Mouse (Mus musculus): ENCODE data around the gene B3gnt6.

The B3gnt6 gene

GRCm38 (mm10) chr7:98177071-98177485 is 22.2 kb downstream of the B3gnt6 start:
- DNase-seq (ENCODE audit: low read depth) = no peak

DNA sequence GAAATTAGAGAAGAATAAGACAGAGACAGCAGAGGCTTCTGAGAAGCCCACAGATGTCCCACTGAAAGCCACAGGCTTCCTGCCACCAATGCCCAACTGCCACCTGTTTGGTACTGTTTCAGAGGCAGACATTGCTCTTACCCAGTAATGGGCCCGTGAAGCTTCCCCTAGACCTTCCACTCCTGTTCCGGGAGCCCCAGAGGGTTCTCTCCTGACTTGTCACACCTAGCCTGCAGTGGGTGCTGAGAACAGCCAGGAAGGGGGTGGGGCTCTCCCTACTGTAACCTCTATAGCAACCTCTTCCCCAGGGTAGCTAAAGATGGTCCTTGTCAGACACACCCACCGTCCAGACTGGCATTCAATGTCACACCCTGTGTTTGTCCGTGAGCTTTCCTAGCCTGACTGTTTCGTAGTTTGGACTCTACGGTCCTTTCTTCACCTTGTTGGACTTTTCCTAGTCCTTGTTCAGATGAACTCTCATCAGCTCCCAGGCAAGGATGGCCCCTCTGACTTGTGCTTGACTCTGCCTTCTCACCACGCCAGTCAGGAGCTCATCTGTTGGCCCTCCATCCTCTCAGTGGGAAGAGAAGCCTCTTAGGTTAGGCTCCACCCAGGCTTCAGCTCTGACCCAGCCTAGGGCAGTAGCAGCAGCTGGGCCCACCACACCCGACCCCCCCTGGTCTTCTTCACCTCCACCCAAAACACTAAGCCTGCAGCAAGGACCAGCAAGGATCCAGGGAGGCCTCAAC is 22.8 kb downstream of the B3gnt6 start:
- no peak for DNase-seq (ENCODE audit: low read depth)

DNA sequence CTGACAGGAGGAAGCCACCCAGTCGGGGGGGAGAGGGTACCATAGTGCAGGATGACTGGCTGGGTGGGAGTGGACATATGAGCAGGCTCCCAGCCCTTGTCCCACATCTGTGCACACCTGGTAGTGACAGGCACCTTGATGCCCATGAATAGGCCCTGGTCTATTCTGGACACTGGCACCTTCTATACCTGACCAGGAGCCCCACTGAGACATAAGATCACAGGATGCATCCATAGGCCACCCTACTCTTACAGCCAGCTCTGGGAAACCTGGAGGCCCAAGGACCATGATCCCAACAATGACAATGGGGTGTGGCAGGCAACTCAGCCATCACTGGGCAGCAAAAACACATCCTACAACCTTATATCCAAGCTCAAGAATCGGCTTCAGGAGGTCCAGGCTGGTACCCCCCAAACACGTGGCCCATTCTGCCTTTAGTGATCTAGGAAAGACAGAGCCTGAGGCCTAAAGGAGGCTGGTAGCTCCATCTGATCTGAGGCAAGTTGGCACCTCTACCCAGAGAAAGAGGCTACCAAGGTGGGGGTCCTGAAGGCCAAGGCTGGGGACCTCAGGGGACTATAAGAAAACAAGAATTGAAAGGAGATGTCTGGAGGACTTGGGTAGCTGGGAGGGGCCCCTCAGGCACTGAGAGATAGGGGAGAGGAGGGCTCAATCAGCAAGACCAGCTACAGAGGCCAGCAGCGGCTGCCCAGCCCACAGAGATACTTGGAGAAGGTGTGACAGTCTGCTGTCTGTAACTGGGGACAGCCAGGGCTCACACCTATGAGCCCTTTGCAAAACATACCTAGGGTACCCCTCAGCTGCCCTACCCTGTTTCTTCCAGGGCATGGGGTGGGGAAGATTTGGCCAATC is 24.2 kb downstream of the B3gnt6 start:
- no peak for DNase-seq (ENCODE audit: low read depth)

GRCm38 (mm10) chr7:98173408-98173807 is 25.9 kb downstream of the B3gnt6 start:
- no peak for DNase-seq (ENCODE audit: low read depth)

DNA sequence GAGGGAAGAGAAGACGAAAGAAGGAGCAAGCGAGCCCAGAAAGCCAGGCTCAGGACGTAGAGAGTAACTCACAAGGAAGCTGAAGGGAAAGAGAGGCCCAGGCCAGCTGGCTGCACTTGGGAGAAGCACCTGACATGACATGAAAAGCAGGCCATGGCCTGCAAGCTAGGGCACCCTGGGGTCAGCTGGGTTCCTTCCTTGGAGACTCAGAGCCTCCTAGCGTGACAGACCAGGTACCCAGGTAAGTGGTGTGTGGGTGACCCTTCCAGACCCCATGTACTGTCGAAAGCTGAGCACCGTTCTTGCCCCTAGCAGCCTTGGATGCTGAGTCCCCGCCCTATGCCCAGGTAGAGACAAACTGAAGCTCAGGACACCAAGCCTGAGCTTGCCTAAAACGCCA is 26.6 kb downstream of the B3gnt6 start:
- no peak for DNase-seq (ENCODE audit: low read depth)

DNA sequence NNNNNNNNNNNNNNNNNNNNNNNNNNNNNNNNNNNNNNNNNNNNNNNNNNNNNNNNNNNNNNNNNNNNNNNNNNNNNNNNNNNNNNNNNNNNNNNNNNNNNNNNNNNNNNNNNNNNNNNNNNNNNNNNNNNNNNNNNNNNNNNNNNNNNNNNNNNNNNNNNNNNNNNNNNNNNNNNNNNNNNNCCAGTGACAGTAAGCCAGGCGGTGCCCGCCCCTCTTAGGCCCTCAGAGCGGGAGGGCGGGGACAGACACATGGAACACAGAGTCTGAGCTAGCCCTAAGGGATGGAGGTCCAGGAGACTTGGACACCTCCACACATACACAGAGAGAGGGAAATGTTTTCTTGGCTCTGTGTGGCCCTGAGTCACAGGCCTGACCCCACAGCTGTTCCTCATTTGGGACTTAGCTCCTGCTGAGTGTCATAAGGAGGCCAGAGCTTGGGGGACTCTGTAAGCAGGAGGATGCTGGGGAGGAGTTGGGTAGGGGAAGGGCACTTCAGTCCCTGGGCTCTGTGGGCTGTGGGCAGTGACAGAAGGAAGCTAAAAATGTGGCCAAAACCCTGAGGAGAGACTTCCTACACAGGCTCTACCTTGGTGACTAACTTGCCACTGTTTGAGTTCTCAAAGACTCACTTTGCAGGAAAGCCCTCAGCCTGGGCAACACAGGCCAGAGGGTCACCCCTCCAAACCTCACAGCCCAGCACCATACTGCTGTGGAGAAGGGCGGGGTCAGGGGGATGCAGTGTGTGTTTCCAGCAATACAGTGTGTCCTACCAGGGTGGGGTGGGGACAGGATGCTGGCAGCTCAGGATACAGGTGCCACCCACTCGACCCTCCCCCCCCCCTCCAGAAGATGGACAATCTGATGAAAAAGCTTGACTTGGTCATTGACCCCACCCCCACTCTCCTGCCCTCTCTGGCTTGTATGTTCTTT is 27.9 kb downstream of the B3gnt6 start:
- DNase-seq (ENCODE audit: low read depth) = peak; percentile 95

DNA sequence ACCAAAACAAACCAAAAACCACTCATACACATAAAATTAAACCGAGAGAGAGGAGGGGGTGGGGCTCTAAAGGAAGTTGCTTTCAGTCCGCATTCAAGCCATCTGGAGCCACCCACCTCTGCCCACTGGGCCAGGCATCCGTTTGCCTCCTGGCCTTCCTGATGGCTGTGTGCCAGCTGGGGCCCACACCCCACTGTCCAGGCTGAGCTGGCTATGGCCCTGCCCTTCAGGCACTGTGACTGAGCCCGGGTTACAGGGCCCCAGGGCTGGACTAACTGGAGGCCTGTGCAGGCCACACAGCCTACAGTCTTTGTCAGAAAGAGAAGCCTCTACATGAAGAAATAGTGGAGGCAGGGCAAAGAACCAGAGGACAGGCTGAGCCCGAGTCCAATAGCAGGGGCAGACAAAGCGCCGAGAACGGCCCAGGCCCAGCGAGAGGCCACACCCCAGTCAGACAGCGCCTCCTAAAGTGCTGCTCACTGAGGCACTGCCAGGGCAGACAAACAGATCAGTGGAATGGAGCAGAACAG is 34.2 kb downstream of the B3gnt6 start:
- DNase-seq (ENCODE audit: low read depth) = no peak

GRCm38 (mm10) chr7:98164382-98164998 is 34.8 kb downstream of the B3gnt6 start:
- no peak for DNase-seq (ENCODE audit: low read depth)

DNA sequence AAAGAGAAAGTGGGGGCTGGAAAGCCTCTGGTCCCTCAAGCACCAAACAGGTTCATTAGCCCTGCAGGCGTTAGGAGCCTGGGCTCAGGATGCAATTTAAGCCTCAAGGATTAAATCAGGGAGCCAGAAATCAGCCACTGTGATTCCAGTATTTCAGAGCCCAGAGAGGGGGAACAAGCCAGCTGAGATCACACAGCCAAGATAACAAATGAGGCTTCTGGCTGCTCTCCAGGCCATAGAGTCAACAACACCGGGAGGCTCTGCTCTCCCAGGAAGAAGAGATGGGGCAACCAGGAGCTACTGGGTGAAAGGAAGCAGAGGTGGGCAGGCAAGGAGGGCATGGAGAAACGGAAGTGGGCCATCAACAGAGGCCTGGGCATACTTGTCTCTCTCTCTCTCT is 35.6 kb downstream of the B3gnt6 start:
- no peak for DNase-seq (ENCODE audit: low read depth)

GRCm38 (mm10) chr7:98162239-98162638 is 37.0 kb downstream of the B3gnt6 start:
- no peak for DNase-seq (ENCODE audit: low read depth)

- DNase-seq (ENCODE audit: low read depth) = no peak
Measured at GRCm38 (mm10) chr7:98160041-98160740, 39.1 kb downstream of the B3gnt6 start.

- DNase-seq (ENCODE audit: low read depth) = no peak
Measured at GRCm38 (mm10) chr7:98158481-98158880, 40.8 kb downstream of the B3gnt6 start.

DNA sequence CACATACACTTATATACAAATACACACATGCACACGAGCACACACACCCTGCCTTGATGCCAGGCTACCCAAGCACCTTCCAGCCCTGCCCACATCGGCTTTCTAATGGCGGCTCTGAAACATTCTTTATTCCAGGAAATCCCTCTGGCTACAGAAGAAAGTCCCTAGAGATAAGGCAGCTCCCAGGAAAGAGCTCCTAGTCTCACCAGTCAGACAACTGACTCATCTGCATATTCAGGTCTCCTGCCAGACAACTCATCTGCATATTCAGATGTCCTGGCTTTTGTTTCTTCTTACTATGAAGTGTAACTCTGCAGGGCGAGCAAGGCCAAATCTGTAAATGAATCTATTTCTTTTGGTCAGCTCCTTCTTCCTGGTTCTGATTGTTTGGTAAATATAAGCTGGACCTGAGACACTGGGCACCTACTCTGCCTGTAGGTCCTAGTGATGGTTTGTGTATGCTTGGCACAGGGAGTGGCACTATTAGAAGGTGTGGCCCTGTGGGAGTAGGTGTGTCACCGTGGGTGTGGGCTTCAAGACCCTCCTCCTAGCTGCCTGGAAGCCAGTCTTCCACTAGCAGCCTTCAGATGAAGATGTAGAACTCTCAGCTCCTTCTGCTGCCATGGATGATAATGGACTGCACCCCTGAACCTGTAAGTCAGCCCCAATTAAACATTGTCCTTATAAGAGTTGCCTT is 41.5 kb downstream of the B3gnt6 start:
- no peak for DNase-seq (ENCODE audit: low read depth)

- no peak for DNase-seq (ENCODE audit: low read depth)
Measured at GRCm38 (mm10) chr7:98156280-98156665, 43.0 kb downstream of the B3gnt6 start.

GRCm38 (mm10) chr7:98155546-98156279 is 43.6 kb downstream of the B3gnt6 start:
- no peak for DNase-seq (ENCODE audit: low read depth)

- DNase-seq (ENCODE audit: low read depth) = no peak
Measured at GRCm38 (mm10) chr7:98153892-98154291, 45.4 kb downstream of the B3gnt6 start.

GRCm38 (mm10) chr7:98153345-98153744 is 45.9 kb downstream of the B3gnt6 start:
- DNase-seq (ENCODE audit: low read depth) = no peak

DNA sequence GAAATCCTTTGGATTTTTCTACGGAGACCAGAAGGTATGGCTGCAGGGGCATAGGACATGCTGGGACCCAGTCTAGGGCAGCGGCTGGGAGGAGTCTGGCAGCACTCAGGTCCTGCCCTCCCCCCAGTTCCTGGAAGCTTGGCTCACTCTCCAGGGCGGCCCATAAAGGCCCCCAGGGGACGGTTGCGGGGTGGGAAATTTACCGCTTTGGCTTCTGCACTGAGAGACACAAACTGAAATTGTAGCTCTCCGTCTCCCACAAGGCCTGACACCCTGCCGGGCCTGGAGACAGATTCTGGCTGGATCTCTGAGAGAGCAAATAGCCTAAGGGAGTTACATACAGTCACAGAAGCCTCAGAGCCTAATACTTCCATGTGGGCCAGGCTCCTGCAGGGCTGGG is 46.9 kb downstream of the B3gnt6 start:
- DNase-seq (ENCODE audit: low read depth) = no peak

DNA sequence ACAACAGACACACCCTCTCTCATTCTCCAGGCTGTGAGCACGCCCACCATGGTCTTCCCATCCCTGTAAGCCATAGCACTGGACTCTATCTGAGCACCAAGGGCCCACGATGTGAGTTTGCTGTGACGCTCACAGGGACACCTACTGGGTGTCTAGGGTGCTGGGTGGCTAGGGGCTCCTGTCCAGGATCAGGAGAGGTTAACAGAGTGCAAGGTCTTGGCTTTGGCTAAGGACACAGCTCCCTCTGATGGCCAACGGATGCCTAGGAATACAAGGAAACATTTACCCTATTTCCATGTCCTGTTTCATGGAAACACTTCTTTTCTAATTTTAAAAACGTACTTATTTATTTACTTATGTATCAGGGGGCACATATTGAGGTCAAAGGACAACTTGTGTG is 48.8 kb downstream of the B3gnt6 start:
- DNase-seq (ENCODE audit: low read depth) = no peak

DNA sequence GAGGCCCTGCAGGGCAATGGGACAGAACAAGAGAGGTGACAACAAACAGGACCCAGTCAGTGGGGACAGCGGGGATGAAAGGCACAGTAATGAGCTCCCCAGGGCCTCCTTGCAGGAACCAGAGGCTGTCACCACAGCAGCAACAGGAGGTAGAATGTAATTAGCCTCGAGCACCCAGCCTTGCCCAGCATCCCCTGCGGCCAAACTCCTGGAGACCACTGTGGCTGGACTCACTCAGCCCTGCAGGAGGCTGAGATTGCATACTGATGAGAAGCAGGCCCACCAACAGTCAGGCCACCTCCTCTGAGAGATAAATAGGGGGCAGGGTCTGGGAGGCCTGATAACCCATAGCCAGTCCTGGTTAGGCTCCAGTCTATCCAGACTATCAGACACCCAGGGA is 49.5 kb downstream of the B3gnt6 start:
- DNase-seq (ENCODE audit: low read depth) = no peak
